In the genomic region with DNA sequence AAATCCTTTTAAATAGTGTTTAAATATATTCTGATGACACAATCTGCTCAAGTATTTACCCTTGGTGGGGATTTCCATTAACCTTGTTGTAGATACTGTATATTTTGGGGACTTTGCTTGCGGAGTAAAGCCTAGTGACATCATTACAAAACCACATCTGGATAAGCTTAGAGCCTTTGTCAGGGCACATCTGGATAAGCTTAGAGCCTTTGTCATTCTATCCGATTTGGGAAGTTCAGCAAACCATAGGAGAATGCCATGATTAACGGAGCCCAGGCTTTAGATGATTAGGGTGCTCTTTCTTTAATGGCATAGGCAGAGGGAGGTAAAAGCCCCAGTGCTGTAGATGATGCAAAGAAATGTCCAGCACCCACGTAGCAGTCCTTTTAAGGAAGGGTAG, we compare ENCODE assay signal across 12 mouse cellular contexts.
"Had no signal": no experiment of that assay in that cellular context is flagged by ENCODE, and none has a peak within 500 bp of the region (broad histone marks: within the 10 kb centered on the region; RNA-seq: fewer than 3 reads in every experiment).

No protein-coding gene starts in this region.

- H3K27me3 ChIP-seq: kidney, embryonic 15.5 days; limb, embryonic 12.5 days; midbrain, embryonic 15.5 days; neural tube, embryonic 12.5 days had no signal

- H3K4me2 ChIP-seq: kidney, embryonic 15.5 days; limb, embryonic 12.5 days; midbrain, embryonic 11.5 days; midbrain, embryonic 15.5 days; neural tube, embryonic 12.5 days had no signal

- H3K9ac ChIP-seq: kidney, embryonic 15.5 days; limb, embryonic 12.5 days; liver, embryonic 14.5 days; midbrain, embryonic 15.5 days; neural tube, embryonic 12.5 days had no signal

- DNase-seq: kidney, adult 2 months; kidney, postnatal 14 days; lung, adult 18-20 months; lung, postnatal 36 days; thymus, postnatal 4 days had no signal

- H3K4me3 ChIP-seq: kidney, embryonic 15.5 days; limb, embryonic 12.5 days; midbrain, embryonic 15.5 days; neural tube, embryonic 12.5 days had no signal

- H3K27ac ChIP-seq: kidney, embryonic 15.5 days; limb, embryonic 12.5 days; liver, embryonic 14.5 days; midbrain, embryonic 15.5 days; neural tube, embryonic 12.5 days; stomach, postnatal 0 days had no signal

- H3K36me3 ChIP-seq: kidney, embryonic 15.5 days; limb, embryonic 12.5 days; midbrain, embryonic 15.5 days; neural tube, embryonic 12.5 days had no signal

- H3K4me1 ChIP-seq: kidney, embryonic 15.5 days; limb, embryonic 12.5 days; midbrain, embryonic 15.5 days; neural tube, embryonic 12.5 days had no signal

- H3K9me3 ChIP-seq: kidney, embryonic 15.5 days; limb, embryonic 12.5 days; midbrain, embryonic 15.5 days; neural tube, embryonic 12.5 days had no signal

- ATAC-seq: midbrain, embryonic 15.5 days had no signal
